Mouse (Mus musculus): ENCODE measurements around the gene B130006D01Rik. TPM values are rescaled to one million over a fixed set of nuclear protein-coding genes. Genes with fewer than 3 reads are reported as not detected.

B130006D01Rik gene
- polyA plus RNA-seq, 1 experiment from 2014 or later, result 2.1 TPM

- no peaks in the 10 kb centered on the region for H3K9me3 ChIP-seq (ENCODE audit: low read depth, low read length)
- H3K9ac ChIP-seq, result no peak overlapping the region
- no peaks in the 10 kb centered on the region for H3K4me1 ChIP-seq (ENCODE audit: insufficient read depth)
- no peak for ATAC-seq (ENCODE audit: insufficient read depth)
- no peak overlapping the region for H3K27ac ChIP-seq (ENCODE audit: low read depth)
- no peaks in the 10 kb centered on the region for H3K36me3 ChIP-seq (ENCODE audit: insufficient read depth)
- no peak for TF ChIP-seq CTCF (IDR thresholded peaks at IDR 0.05; ENCODE audit: low read depth)
- H3K4me3 ChIP-seq (ENCODE audit: low read depth, low read length), result no peak overlapping the region
- no peaks in the 10 kb centered on the region for H3K27me3 ChIP-seq (ENCODE audit: insufficient read depth, low read length)
- H3K4me2 ChIP-seq, result no peak overlapping the region
- DNase-seq, result no peak
- 83% methylated on average over 5 of the region's 5 CpGs for whole genome bisulfite sequencing
Measured at GRCm38 (mm10) chr11:95727947-95728346, 4.6 kb downstream of the B130006D01Rik start.

GRCm38 (mm10) chr11:95728916-95729907, 5.8 kb downstream of the B130006D01Rik start:
- Histone ChIP-seq H3K36me3 (ENCODE audit: insufficient read depth) (no peaks in the 10 kb centered on the region), H3K4me2 (no peak overlapping the region), H3K4me3 (ENCODE audit: low read depth, low read length) (no peak overlapping the region), H3K27ac (ENCODE audit: low read depth) (no peak overlapping the region), H3K9me3 (ENCODE audit: low read depth, low read length) (no peaks in the 10 kb centered on the region), H3K27me3 (ENCODE audit: insufficient read depth, low read length) (no peaks in the 10 kb centered on the region), H3K4me1 (ENCODE audit: insufficient read depth) (no peaks in the 10 kb centered on the region), H3K9ac (no peak overlapping the region)
- DNase-seq (no peak), ATAC-seq (ENCODE audit: insufficient read depth) (no peak)
- WGBS, result 83% methylated on average over 12 of the region's 12 CpGs
- TF ChIP-seq CTCF (IDR thresholded peaks at IDR 0.05; ENCODE audit: low read depth), result no peak

GRCm38 (mm10) chr11:95734485-95734884, 11.1 kb downstream of the B130006D01Rik start:
- Histone ChIP-seq H3K27me3 (ENCODE audit: insufficient read depth, low read length) (no peaks in the 10 kb centered on the region), H3K4me1 (ENCODE audit: insufficient read depth) (no peaks in the 10 kb centered on the region), H3K9me3 (ENCODE audit: low read depth, low read length) (no peaks in the 10 kb centered on the region), H3K4me2 (no peak overlapping the region), H3K36me3 (ENCODE audit: insufficient read depth) (no peaks in the 10 kb centered on the region), H3K4me3 (ENCODE audit: low read depth, low read length) (no peak overlapping the region), H3K27ac (ENCODE audit: low read depth) (no peak overlapping the region), H3K9ac (no peak overlapping the region)
- no peak for TF ChIP-seq CTCF (IDR thresholded peaks at IDR 0.05; ENCODE audit: low read depth)
- ATAC-seq (ENCODE audit: insufficient read depth) (no peak), DNase-seq (no peak)
- WGBS, result 94% methylated on average over 2 of the region's 2 CpGs

GRCm38 (mm10) chr11:95737811-95738210, 14.4 kb downstream of the B130006D01Rik start:
- H3K27ac ChIP-seq (ENCODE audit: low read depth), result no peak overlapping the region
- H3K9ac ChIP-seq, result no peak overlapping the region
- no peak overlapping the region for H3K4me3 ChIP-seq (ENCODE audit: low read depth, low read length)
- TF ChIP-seq CTCF (IDR thresholded peaks at IDR 0.05; ENCODE audit: low read depth), result no peak
- ATAC-seq (ENCODE audit: insufficient read depth) (no peak), DNase-seq (no peak)
- H3K9me3 ChIP-seq (ENCODE audit: low read depth, low read length), result no peaks in the 10 kb centered on the region
- H3K27me3 ChIP-seq (ENCODE audit: insufficient read depth, low read length), result no peaks in the 10 kb centered on the region
- no peaks in the 10 kb centered on the region for H3K36me3 ChIP-seq (ENCODE audit: insufficient read depth)
- no peak overlapping the region for H3K4me2 ChIP-seq
- H3K4me1 ChIP-seq (ENCODE audit: insufficient read depth), result no peaks in the 10 kb centered on the region
- whole genome bisulfite sequencing, result 75% methylated on average over 3 of the region's 3 CpGs

- Histone ChIP-seq H3K9ac (no peak overlapping the region), H3K27ac (ENCODE audit: low read depth) (no peak overlapping the region), H3K4me3 (ENCODE audit: low read depth, low read length) (no peak overlapping the region), H3K36me3 (ENCODE audit: insufficient read depth) (peaks cover 9% of the 10 kb centered on the region), H3K4me2 (no peak overlapping the region), H3K9me3 (ENCODE audit: low read depth, low read length) (no peaks in the 10 kb centered on the region), H3K27me3 (ENCODE audit: insufficient read depth, low read length) (no peaks in the 10 kb centered on the region), H3K4me1 (ENCODE audit: insufficient read depth) (no peaks in the 10 kb centered on the region)
- ATAC-seq (ENCODE audit: insufficient read depth), result no peak
- WGBS, result 74% methylated on average over 2 of the region's 2 CpGs
- DNase-seq, result no peak
- TF ChIP-seq CTCF (IDR thresholded peaks at IDR 0.05; ENCODE audit: low read depth), result no peak
Measured at GRCm38 (mm10) chr11:95744521-95744920, 21.1 kb downstream of the B130006D01Rik start.

GRCm38 (mm10) chr11:95746821-95747220, 23.4 kb downstream of the B130006D01Rik start:
- Histone ChIP-seq H3K36me3 (ENCODE audit: insufficient read depth) (peaks cover 25% of the 10 kb centered on the region), H3K4me1 (ENCODE audit: insufficient read depth) (no peaks in the 10 kb centered on the region), H3K27me3 (ENCODE audit: insufficient read depth, low read length) (no peaks in the 10 kb centered on the region), H3K4me3 (ENCODE audit: low read depth, low read length) (no peak overlapping the region), H3K9me3 (ENCODE audit: low read depth, low read length) (no peaks in the 10 kb centered on the region), H3K9ac (no peak overlapping the region), H3K4me2 (no peak overlapping the region), H3K27ac (ENCODE audit: low read depth) (no peak overlapping the region)
- DNase-seq (no peak), ATAC-seq (ENCODE audit: insufficient read depth) (no peak)
- no peak for TF ChIP-seq CTCF (IDR thresholded peaks at IDR 0.05; ENCODE audit: low read depth)
- 82% methylated on average over 4 of the region's 4 CpGs for WGBS

GRCm38 (mm10) chr11:95748331-95748730, 24.9 kb downstream of the B130006D01Rik start:
- no peak overlapping the region for H3K9ac ChIP-seq
- no peak for ATAC-seq (ENCODE audit: insufficient read depth)
- H3K4me1 ChIP-seq (ENCODE audit: insufficient read depth), result no peaks in the 10 kb centered on the region
- peaks cover 34% of the 10 kb centered on the region for H3K36me3 ChIP-seq (ENCODE audit: insufficient read depth)
- WGBS, result 82% methylated on average over 5 of the region's 5 CpGs
- no peak overlapping the region for H3K27ac ChIP-seq (ENCODE audit: low read depth)
- no peak for TF ChIP-seq CTCF (IDR thresholded peaks at IDR 0.05; ENCODE audit: low read depth)
- H3K9me3 ChIP-seq (ENCODE audit: low read depth, low read length), result no peaks in the 10 kb centered on the region
- H3K4me2 ChIP-seq, result no peak overlapping the region
- H3K4me3 ChIP-seq (ENCODE audit: low read depth, low read length), result no peak overlapping the region
- DNase-seq, result no peak
- no peaks in the 10 kb centered on the region for H3K27me3 ChIP-seq (ENCODE audit: insufficient read depth, low read length)

All from lung, embryonic 14.5 days (tissue).